Mouse (Mus musculus) liver, embryonic 14.5 days (tissue): ENCODE measurements at regions not wholly inside any gene's neighbourhood (a gene's known extent, or its start where the extent isn't known, plus 50 kb on each side); places are given as distances from the start of the nearest gene placed in this dataset.

Source experiments
- CTCF ChIP-seq: IDR thresholded peaks from 2 replicates; pipeline ENCODE4 v1.5.1; 2016; ENCODE audit warnings: antibody characterized with exemption, low read depth, control low read depth
- EP300 ChIP-seq: IDR thresholded peaks from 2 replicates; pipeline ENCODE4 v1.6.1; 2016; ENCODE audit warnings: antibody characterized with exemption, low read depth

GRCm38 (mm10) chr11:84686473-84686872 lies 132.8 kb downstream of the Mrm1 start:
- no peak for TF ChIP-seq CTCF
- TF ChIP-seq EP300 = no peak
